Mouse (Mus musculus): ENCODE measurements around the gene Ripply3. TPM values are rescaled to one million over a fixed set of nuclear protein-coding genes. Genes with fewer than 3 reads are reported as not detected.
"Not testable (repeated sequence)": the region's sequence is repeated elsewhere in the genome, so short reads cannot be mapped to it uniquely, and the experiment has no call there.

The Ripply3 gene
- polyA plus RNA-seq, 1 experiment from 2014 or later: 4.7 TPM

DNA sequence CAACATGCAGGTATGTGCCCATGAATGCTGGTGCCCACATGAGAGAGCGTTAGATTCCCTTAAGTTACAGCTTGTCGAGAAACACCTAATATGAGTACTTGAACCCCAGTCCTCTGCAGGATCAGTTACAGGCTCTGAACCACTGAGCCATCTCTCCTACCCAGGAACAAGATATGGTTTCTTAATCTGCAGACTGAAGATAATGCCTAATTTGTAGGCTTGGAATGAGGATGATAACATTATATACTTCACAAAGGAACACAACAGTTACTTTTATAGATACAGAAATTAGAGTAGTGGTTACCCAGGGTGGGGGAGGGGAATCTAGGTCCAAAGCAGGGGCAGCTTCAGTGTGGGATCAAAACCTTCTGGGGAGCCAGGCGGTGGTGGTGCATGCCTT is 2.2 kb upstream of the Ripply3 start:
- Histone ChIP-seq H3K4me3 (no peak overlapping the region), H3K36me3 (no peaks in the 10 kb centered on the region), H3K4me1 (peaks cover 25% of the 10 kb centered on the region), H3K9me3 (replicated peaks) (no peaks in the 10 kb centered on the region), H3K27ac (no peak overlapping the region), H3K27me3 (ENCODE audit: low read depth, poor library complexity, severe bottlenecking) (peaks cover 61% of the 10 kb centered on the region)
- no peak for DNase-seq (ENCODE audit: low spot score)
- 94% methylated on average over 3 of the region's 3 CpGs for WGBS

DNA sequence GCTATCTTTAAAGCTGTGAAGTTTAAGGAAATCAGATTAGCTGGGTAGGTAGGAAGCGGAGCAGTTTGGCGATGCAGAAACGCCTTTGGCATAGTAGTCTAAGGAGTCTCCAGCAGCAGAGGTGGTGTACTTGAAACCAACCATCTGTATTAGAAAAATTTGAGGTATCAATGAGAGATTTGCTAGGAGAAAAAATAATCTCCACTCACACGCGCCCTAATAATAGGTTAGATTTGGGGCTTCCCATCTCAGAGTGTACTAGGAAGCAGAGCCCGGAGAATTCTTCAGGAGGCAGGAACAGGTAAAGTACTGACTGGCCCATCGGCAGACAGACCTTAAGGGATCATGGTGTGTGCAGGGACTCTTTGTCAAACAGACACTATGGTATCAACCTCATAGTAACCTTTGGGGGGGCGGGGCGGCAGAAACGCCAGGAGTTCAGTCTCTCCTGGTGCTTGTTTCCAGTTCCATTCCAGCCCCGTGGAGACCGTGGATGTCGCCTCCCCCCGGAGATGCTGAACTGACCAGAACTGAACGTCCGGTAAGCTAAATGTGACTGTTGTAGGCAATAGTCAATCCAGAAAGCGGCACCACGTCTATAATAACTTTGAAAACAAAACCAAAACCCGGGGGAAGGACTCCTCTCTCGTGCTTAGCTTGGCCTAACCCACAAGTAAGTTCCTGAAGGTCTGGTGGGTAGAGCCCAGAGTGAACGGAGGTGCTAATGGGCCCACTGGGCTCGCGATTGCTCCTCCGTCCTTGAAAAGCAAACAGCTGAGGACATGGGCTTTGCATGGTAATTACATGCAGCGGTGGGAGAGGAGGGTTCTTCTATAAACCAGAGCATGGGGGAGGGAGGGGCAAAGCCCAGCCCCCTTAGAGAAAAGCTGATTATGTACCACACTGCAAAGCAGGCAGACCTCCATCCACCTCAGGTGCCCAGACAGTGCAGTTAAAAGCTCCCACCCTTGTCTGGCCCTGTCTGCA is 954 bp downstream of the Ripply3 start:
- H3K9me3 ChIP-seq (replicated peaks): no peaks in the 10 kb centered on the region
- WGBS: 7% methylated on average over 25 of the region's 25 CpGs
- DNase-seq (ENCODE audit: low spot score): peak; percentile 49
- peaks cover 25% of the 10 kb centered on the region for H3K4me1 ChIP-seq
- H3K27ac ChIP-seq: no peak overlapping the region
- H3K27me3 ChIP-seq (ENCODE audit: low read depth, poor library complexity, severe bottlenecking): peaks cover 65% of the 10 kb centered on the region
- H3K36me3 ChIP-seq: no peaks in the 10 kb centered on the region
- peak overlapping the region; percentile 57 for H3K4me3 ChIP-seq

DNA sequence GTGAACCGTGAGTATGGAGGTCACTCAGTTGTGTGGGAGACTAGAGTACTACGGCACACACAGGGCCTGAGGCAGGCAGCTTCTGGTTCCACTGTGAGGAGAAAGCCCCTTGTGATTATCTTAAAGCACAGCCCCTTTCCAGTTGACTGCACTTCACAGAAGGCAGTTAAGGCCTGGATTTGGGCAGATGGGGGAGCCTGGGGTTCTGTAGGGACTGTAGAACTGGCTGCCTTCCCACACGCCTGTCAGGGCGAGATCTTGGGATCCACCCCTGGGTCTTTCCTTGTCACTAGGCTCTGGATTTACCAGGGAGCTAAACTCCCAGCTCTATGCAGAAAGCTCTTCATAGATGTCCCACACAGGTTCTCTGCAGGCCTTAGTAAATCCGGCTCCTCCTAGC is 2.2 kb downstream of the Ripply3 start:
- H3K4me3 ChIP-seq: no peak overlapping the region
- H3K27ac ChIP-seq: no peak overlapping the region
- no peak for DNase-seq (ENCODE audit: low spot score)
- WGBS: 75% methylated on average over 5 of the region's 5 CpGs
- peaks cover 25% of the 10 kb centered on the region for H3K4me1 ChIP-seq
- H3K9me3 ChIP-seq (replicated peaks): no peaks in the 10 kb centered on the region
- H3K36me3 ChIP-seq: no peaks in the 10 kb centered on the region
- H3K27me3 ChIP-seq (ENCODE audit: low read depth, poor library complexity, severe bottlenecking): peaks cover 60% of the 10 kb centered on the region

DNA sequence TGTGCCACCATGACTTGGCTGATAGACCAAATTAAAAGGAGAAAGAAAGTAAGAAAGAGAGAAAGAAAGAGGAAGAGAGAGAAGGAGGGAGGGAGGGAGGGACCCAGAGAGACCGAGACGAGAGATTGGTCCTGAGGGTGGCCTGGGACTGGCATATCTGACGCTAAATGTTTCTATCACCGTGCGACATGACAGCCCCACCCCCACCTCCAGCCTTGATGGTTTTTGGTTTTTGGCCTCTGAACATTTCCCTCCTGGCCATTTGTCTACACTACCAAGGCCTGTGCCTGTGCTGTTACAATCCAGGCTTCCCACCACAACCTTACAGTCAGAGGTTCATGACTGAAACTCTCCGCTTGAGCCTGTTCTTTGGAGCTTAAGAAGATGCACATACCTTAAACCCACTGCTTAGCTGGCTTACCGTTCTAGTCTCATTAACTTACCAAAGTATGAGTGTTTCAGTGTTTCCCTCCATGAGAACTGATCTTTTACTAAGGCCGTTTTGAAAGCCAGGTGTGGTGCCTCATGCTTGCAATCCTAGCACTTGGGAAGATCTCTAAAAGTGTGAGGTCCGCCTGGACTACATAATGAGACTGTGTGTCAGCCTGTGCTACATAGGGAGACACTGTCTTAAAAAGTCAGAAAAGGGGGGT is 3.1 kb downstream of the Ripply3 start:
- H3K9me3 ChIP-seq (replicated peaks): no peaks in the 10 kb centered on the region
- H3K4me1 ChIP-seq: peaks cover 28% of the 10 kb centered on the region
- H3K36me3 ChIP-seq: no peaks in the 10 kb centered on the region
- no peak overlapping the region for H3K4me3 ChIP-seq
- no peak for DNase-seq (ENCODE audit: low spot score)
- H3K27ac ChIP-seq: no peak overlapping the region
- H3K27me3 ChIP-seq (ENCODE audit: low read depth, poor library complexity, severe bottlenecking): peaks cover 51% of the 10 kb centered on the region
- WGBS: 79% methylated on average over 9 of the region's 9 CpGs

DNA sequence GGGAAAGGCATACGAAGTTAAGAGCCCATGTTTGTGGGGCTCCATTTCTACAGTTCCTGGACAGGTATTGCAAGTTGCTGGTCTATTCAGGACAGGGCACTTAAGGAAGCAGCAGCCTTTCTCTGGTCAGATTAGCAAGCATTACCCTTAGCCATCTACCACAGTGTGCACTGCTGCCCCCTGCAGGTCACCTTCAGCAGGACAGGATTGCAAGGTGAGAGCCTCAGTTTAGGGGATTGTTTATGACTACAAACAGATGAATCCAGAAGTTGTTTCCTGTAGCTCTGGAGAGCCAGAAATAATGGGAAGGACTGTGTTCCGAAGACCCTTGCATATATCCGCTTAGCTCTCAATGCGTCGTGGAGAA is 3.6 kb downstream of the Ripply3 start:
- Histone ChIP-seq H3K4me1 (peaks cover 28% of the 10 kb centered on the region), H3K9me3 (replicated peaks) (no peaks in the 10 kb centered on the region), H3K27me3 (ENCODE audit: low read depth, poor library complexity, severe bottlenecking) (peaks cover 45% of the 10 kb centered on the region), H3K27ac (no peak overlapping the region), H3K4me3 (no peak overlapping the region), H3K36me3 (no peaks in the 10 kb centered on the region)
- peak; percentile 74 for DNase-seq (ENCODE audit: low spot score)
- WGBS: 58% methylated on average over 5 of the region's 5 CpGs

DNA sequence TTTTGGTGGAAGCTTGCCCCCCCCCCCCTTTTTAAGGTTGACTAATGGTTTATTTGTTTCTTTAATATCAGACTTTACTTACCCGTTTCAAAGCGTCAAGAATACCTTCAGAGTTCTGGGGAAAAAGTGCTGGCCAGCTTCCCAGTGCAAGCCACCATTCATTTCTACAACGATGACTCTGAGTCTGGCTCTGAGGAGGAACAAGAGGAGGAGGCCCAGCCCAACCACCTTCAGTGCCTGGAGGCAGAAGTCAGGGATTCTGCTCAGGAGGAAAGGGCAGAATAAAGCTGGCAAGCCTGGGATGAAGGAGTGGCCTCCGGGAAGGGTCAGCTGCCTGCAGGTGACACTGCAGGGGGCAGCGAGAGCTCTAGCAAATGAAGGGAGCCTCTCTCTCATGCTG is 7.4 kb downstream of the Ripply3 start:
- WGBS: 48% methylated on average over 5 of the region's 5 CpGs
- no peak overlapping the region for H3K27ac ChIP-seq
- H3K4me1 ChIP-seq: peaks cover 3% of the 10 kb centered on the region; the same call in 1 of the 2 replicates
- H3K27me3 ChIP-seq (ENCODE audit: low read depth, poor library complexity, severe bottlenecking): peaks cover 8% of the 10 kb centered on the region
- no peak overlapping the region for H3K4me3 ChIP-seq
- H3K36me3 ChIP-seq: no peaks in the 10 kb centered on the region
- DNase-seq (ENCODE audit: low spot score): no peak
- H3K9me3 ChIP-seq (replicated peaks): no peaks in the 10 kb centered on the region

DNA sequence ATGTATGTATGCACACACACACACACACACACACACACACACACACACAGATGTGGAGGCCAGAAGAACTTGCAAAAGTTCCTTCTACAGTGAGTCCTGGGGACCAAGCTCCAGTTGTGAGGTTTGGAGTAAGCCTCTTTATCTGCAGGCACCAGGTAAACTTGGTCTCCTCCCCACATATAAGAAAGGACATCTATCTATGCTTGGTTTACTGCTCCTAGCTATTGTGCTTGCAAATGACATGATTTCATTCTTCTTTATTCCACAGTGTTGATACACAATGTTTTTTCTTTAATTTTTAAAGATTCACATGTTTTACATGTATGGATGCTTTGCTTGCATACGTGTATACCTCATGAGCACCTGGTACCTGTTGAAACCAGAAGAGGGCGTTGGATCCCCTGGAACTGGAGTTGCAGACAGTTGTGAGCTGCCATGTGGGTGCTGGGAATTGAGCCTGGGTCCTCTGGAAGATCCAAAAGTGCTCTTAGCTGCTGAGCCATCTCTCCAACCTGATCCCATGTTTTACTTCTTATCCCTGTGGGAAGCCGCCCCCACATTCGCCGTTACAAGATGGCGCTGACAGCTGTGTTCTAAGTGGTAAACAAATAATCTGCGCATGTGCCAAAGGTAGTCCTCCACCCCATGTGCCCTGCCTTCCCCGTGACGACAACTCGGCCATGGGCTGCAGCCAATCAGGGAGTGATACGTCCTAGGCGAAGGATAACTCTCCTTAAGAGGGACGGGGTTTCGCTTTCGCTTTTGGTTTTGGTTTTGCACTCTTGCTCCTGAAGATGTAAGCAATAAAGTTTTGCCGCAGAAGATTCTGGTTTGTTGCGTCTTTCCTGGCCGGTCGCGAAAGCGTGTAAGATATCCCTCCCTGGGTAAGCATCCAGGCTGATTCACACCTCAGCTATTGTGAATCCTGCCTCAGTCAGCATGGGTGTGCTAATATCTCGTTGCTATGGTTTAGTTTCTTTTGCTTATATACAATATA is 11.2 kb downstream of the Ripply3 start:
- not testable (repeated sequence) for DNase-seq (ENCODE audit: low spot score); H3K27me3 ChIP-seq (ENCODE audit: low read depth, poor library complexity, severe bottlenecking); H3K4me3 ChIP-seq; H3K27ac ChIP-seq; H3K9me3 ChIP-seq (replicated peaks); H3K4me1 ChIP-seq; H3K36me3 ChIP-seq
- WGBS: 95% methylated on average over 22 of the region's 22 CpGs

DNA sequence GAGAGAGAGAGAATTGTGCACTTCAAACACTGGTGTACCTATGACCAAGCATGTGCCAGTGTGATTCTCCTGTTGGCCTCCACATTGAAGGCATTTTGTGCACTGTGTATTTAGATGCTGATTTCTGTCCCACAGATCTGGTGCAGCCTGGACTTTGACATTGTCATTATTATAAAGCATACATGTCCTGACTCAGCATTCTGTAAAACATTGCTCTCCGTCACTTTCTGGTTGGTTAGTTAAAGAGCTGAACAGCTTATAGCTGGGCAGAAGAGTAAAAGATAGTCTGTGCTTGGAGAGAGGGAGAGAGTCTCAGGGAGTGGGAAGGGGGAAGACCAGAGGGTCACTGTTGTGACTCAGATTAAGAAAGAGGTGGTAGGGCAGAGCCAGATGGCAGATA is 17.5 kb downstream of the Ripply3 start:
- 96% methylated on average over 1 of the region's 1 CpGs for WGBS

DNA sequence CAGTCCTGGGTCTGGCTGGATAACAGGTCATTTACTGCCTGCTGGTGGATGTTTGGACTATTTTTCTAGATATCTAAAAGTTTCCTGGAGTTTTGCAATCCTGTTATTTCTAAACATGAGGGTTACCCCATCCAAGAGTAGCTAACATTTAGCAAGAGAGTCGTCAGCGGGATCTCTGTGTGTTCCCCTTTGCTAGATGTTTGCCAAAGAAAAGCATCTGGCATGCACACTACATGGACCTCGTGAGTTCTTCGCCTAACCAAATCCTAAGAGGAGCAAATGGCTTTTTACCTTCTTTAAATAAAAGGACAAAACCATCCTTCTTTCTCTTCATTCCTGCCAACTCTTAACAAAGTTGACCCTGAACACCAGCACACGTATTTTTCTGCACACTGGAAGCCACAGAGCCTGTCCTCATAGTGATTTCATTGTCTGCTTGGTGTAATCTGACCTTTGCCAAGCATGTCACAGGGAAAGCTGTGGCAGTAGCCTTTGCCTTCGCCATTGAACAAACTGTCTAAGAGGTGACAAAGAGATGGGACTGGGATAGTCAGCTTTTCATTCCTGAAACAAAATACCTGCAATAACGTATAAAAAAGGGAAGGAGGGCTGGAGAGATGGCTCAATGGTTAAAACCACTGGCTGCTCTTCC is 19.0 kb downstream of the Ripply3 start:
- Histone ChIP-seq H3K27me3 (ENCODE audit: low read depth, poor library complexity, severe bottlenecking) (no peaks in the 10 kb centered on the region), H3K36me3 (no peaks in the 10 kb centered on the region), H3K4me3 (no peak overlapping the region), H3K9me3 (replicated peaks) (no peaks in the 10 kb centered on the region), H3K27ac (no peak overlapping the region), H3K4me1 (peaks cover 10% of the 10 kb centered on the region)
- WGBS: 88% methylated on average over 7 of the region's 7 CpGs
- DNase-seq (ENCODE audit: low spot score): no peak

More for the DNA sequence above, 17.5 kb downstream of the Ripply3 start:
- H3K27ac ChIP-seq: no peak overlapping the region
- H3K4me3 ChIP-seq: no peak overlapping the region
- H3K4me1 ChIP-seq: peaks cover 10% of the 10 kb centered on the region
- no peaks in the 10 kb centered on the region for H3K9me3 ChIP-seq (replicated peaks)
- H3K27me3 ChIP-seq (ENCODE audit: low read depth, poor library complexity, severe bottlenecking): no peaks in the 10 kb centered on the region
- DNase-seq (ENCODE audit: low spot score): no peak
- H3K36me3 ChIP-seq: no peaks in the 10 kb centered on the region

DNA sequence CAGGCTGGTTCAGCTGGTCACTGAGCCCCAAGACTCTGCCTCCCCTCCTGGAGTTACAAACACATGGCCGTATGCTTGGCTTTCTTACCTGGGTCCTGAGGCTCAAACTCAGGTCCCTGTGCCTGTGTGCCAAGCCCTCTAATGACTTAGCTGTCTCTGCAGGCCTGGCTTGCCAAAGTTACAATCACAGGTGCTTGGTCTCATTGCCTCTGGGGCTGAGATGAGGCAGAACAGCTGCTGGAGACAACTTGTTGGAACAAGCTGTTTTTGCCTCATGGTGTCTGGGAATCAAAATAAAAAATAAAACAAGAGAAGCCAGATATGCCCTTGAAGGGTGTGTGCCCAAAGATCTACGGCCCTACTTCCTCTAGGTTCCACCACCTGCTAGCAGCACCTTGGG is 20.6 kb downstream of the Ripply3 start:
- Histone ChIP-seq H3K27ac (no peak overlapping the region), H3K9me3 (replicated peaks) (no peaks in the 10 kb centered on the region), H3K36me3 (no peaks in the 10 kb centered on the region), H3K4me3 (no peak overlapping the region), H3K27me3 (ENCODE audit: low read depth, poor library complexity, severe bottlenecking) (no peaks in the 10 kb centered on the region), H3K4me1 (peaks cover 14% of the 10 kb centered on the region)
- 88% methylated on average over 2 of the region's 2 CpGs for WGBS
- DNase-seq (ENCODE audit: low spot score): no peak

DNA sequence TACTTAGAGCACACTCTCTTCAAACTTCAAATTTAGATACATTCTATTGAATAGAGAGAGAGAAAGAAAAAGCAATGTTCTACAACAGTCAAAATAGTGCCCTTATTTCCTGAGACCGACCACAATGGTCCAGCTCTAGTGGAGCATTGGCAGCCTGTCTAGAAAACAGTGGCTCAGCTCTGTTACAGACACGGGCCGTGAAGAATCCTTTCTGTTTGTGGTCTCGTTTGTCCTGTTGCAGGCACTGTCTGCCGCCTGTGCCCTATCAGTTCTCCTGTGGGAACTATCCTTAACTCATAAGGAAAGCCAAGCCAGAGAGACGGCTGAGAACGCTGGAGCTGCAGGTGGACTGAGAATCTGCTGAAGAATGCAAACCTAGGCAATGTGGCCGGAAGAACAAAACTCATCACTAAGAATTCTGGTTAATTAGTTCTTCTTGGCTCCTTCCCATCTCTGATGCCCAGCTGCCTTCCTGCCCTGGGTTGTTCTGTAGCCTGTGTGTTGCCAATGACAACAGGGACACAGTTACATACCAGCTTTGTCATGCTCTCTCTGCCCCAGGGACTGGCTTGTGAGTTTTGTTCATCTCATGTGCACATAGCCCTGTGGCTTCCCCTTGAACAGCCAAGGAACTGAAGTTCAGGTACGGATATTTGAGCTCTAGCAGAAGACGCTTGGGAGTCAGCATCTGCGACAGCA is 21.5 kb downstream of the Ripply3 start:
- Histone ChIP-seq H3K9me3 (replicated peaks) (no peaks in the 10 kb centered on the region), H3K4me1 (peaks cover 20% of the 10 kb centered on the region), H3K36me3 (no peaks in the 10 kb centered on the region), H3K27me3 (ENCODE audit: low read depth, poor library complexity, severe bottlenecking) (no peaks in the 10 kb centered on the region), H3K27ac (no peak overlapping the region), H3K4me3 (no peak overlapping the region)
- no peak for DNase-seq (ENCODE audit: low spot score)
- WGBS: 80% methylated on average over 11 of the region's 11 CpGs

DNA sequence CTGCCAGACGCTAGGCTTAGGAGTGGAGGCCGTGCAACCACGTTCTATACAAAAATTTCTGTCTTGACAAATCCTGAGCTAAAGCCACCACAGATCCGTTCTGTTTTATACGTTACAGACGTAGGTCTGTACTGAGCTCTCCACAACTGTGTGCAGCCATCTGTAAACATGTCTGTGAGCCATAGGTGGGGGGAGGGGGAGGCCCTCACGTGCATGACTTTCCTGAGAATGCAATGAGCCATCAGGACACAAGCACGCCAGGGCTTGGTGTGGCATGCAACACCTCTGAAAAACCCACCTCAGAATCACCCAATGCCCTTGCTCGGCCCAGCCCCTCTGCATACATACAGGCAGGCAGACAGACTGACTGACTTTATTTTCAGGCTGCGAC is 22.1 kb downstream of the Ripply3 start:
- no peaks in the 10 kb centered on the region for H3K9me3 ChIP-seq (replicated peaks)
- H3K27ac ChIP-seq: no peak overlapping the region
- H3K27me3 ChIP-seq (ENCODE audit: low read depth, poor library complexity, severe bottlenecking): no peaks in the 10 kb centered on the region
- H3K4me3 ChIP-seq: no peak overlapping the region
- 85% methylated on average over 10 of the region's 10 CpGs for WGBS
- H3K4me1 ChIP-seq: peaks cover 22% of the 10 kb centered on the region
- H3K36me3 ChIP-seq: no peaks in the 10 kb centered on the region
- no peak for DNase-seq (ENCODE audit: low spot score)

Data from limb, embryonic 10.5 days (tissue).